Mouse (Mus musculus): ENCODE results near the gene Nav2.
A peak's percentile ranks its signal among the peaks of the same experiment; 100 is the strongest.

The Nav2 gene

GRCm38 (mm10) chr7:49586530-49587120, 678.1 kb downstream of the Nav2 start:
- DNase-seq, result no peak

- DNase-seq, result peak; percentile 51 to 62
Measured at GRCm38 (mm10) chr7:49589635-49590034, 681.1 kb downstream of the Nav2 start.

DNA sequence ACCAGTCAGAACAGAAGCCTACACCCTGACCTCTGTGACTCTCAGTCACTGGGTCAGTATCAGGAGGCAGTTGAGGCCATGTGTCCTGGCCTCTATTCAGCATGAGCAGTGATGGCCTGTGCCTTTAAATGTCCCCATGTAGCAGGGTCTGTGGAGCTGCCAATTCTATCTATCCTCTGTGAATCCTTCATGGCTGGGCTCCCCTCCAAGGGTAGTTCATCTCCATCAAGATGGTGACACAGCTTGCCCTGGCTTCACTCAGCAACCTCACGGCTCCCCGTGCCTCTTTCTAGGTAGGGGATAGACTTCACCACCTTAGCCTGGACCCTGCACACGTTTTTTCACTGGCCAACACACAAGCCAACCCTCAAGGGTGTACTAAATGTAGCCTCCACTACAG, 689.3 kb downstream of the Nav2 start:
- DNase-seq, result peak; percentile 77 to 79

- peak; percentile 43 to 56 for DNase-seq
Measured at GRCm38 (mm10) chr7:49598225-49598624, 689.7 kb downstream of the Nav2 start.

DNA sequence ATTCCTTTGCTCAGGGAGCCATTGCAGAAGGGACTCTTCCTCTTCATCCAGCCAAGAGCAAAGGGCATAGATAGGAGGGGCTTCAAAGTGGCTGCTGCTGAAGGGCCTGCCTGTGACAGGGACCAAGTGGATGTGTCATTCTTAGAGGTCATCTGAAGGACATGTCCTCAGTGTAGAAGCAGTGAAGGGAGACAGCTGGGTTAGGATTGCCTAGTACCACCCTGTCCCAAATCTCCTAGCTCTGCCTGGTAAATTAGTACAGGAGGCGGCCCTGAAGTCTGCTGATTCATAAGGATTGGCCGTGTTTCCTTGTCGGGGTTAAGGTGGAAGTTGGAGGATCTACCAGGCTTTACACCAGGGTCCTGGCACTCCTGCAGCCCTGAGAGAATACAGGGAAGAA, 691.4 kb downstream of the Nav2 start:
- DNase-seq, result no peak

- DNase-seq, result peak; percentile 80 to 86
Measured at GRCm38 (mm10) chr7:49601191-49601975, 692.9 kb downstream of the Nav2 start.

DNA sequence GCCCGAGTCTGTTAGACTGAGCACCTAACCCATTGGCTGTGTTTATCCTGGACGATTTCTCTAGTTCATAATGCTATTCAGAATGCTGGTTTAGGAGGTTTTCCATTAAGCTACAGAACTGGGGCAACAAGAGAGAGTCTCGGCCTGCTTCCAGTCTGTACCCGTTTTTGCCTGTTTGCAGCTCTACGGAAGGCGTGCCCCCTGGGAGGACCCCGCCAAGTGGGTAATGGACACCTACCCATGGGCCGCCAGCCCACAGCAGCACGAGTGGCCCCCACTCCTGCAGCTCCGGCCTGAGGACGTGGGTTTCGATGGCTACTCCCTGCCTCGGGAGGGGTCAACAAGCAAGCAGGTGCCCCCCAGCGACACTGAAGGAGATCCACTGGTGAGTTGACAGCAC, 695.7 kb downstream of the Nav2 start:
- DNase-seq, result no peak

DNA sequence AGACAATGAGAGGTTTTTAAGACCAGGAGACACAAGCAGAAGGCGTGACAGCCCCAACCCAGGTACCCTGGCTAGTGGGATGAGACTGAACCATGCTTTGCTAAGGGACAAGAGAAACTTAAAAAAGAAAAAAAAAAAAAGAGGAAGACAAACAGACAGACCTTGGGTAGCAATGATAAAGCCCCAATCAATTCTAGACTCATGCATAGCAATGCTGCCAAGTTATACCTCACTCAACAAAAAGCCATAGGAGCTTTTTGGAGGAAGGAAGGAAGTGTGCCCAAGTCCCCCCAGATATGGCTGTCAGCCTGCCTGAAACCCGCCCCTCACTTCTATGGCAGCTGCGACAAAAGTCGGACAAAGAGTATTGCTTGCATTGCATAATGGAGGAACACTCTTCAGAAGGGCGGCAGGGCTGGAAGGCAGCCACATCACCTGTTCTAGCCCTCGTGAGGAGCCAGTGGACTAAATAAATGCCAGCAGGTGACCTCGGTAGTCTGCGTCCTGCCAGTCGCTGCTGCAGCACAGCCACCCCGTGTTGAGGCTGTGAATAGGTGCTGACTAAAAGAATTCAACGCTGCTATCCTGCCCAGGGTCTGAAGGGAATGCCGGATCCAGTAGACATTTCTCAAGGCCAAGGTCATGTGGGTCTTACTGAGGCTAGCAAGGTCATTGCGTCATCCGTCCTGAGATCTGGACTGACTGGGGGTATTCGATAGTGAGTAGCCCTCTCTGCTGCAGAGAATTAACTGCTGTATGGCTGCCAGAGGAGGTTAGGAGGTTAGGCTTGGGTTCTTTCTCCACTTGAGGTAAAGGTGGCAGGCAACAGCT, 696.7 kb downstream of the Nav2 start:
- DNase-seq, result no peak

- DNase-seq, result peak; percentile 83 to 89
Measured at GRCm38 (mm10) chr7:49616258-49616735, 707.8 kb downstream of the Nav2 start.

DNA sequence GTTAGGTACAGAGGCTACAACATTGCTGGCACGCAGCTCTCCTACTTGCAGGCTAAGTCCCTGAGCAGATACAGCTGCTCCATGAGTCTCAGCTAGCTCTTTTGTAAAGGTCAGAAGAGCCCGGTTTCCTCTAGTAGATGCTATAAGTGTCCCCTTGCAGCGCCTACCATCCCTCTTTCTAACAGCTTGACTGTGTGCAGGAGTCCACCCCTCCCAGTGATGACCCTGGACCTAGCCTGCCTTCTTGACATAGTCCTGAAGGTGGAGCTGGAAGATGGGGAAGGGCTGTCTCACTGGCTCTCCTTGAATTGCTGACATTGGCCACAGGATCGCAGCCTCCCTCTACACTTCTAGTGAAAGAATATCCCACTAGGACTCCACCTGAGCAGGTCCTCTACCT, 708.6 kb downstream of the Nav2 start:
- DNase-seq, result no peak

DNA sequence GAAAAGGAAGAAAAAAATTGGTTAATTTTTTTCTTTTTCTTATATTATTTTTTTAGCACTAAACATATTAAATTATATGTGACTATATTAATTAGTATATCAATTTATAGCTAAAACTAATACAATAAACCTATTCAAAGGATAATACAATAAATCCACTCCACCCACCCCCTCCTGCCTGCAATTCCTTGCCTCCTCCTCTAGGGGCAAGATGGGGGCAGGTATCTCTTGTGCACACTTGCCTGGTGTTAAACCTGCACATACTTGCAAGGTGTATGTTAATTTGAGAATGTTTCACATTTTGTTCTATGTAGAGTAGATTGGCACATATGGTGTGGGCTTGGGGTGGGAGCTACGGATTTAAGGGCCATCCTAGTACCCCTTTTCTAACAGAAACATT, 711.6 kb downstream of the Nav2 start:
- DNase-seq, result no peak

GRCm38 (mm10) chr7:49631885-49632284, 723.4 kb downstream of the Nav2 start:
- no peak for DNase-seq

DNA sequence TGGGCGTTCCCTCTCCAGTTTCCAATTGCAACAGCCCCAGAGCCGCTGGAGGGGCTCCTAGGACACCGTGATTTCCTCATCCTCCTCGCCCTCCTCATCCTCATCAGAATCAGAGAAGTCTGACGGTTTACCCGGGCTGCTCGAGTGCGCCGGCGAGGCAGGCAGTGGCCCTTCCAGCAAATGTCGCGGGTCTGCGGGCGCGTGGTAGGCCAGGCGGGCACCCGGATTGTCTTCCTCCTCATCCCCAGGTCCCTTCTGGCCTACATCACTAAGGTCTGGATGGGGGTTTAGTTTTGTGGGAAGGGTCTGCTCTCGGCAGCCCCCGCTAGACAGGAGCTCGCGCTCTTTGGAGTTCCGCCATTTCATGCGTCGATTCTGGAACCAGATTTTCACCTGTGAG, 723.9 kb downstream of the Nav2 start:
- DNase-seq, result no peak

GRCm38 (mm10) chr7:49633375-49633956, 725.0 kb downstream of the Nav2 start:
- peak in 1 of 2 experiments; percentile 15 for DNase-seq

DNA sequence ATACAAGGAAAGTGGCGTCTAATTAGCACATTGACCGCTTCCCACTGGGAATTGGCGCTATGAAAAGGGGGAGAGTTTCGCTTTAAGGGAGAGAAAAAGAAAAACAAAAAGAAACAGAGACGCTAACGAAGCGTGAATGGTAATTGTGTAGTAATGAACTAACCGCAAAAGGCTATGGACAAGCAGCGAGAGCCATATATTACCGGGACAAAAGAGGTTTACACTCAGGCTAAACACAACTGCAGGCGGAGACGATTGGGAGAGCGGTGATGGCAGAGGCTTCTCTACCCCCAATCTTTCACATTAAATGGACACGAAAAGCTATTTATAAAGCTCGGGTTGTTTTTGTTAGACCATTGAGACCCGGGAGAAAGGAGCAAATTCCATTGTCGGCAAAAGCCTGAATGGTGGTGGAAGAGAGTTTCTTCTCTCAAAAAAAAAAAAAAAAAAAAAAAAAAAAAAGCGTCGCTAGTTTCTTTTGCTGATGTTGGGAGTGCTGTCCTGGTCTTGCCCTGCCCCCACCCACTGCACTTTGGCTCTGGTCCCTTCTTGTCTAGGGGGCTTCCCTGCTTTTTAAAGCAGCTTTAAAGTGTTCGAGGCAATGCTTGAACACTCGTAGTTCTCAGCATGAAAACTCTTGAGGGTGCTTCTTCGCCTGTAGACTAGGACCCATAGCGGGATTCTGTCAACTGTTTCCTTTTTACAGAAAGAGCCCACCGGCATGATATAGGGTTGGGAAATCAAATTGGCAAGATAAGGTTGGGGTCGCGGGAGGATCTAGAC, 726.0 kb downstream of the Nav2 start:
- DNase-seq, result peak in 1 of 2 experiments; percentile 14

DNA sequence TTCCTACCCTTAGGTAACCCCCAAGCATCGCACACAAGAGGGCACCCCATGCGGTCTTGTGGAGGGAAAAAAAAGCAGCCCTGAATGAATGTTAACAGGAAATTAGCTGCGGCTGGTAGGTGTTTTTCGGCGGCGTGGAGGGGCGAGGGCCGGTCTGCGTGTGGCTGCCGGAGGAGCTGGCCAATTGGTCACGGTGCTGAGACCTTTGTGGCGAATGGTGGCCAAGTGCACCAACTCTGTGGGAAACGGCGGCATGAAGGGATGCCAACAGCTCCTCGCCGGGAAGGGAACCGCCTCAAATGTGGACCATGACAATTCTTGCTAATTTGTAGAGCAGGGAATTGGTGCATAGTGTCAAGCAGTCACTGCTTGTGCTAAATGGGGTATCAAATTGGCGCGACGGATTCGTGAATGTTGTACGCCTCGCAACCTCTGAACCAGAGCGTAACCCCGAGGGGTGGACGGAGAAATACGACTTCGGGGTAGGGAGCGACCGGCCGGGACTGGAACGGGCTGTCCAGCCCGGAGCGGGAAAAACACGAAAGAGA, 726.6 kb downstream of the Nav2 start:
- peak in 1 of 2 experiments; percentile 20 for DNase-seq

GRCm38 (mm10) chr7:49635971-49636370, 727.5 kb downstream of the Nav2 start:
- DNase-seq, result no peak

DNA sequence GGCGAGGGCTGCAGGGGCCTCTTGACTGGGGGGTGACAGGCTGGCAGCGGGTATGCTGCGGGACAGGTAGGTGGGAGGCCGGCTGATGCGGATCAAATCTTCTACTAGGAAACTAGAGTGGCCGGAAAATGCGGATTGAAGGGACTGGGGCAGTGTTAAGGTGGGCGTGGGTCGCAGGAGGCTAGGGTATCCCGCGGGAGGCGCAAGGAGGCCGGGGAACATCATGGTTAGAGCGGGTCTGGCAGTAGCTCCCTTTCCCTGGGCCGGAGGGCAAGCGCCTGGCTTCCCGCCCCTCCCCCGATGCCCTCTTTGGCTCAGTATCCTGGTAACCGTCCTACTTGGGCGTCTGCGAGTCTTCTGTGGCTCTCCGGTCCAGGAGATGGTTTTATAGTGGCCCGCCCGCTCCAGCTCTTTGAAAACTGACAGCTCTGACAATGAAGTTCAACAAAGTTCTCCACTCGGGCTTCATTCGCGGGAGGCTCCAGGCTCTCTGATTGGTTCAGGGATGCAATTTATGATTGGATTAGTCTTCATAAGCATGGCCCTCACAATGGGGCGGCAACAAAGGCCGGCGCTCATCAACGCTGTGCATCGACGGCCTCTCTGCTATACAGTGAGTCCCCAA, 728.1 kb downstream of the Nav2 start, which contains the start of gene Dbx1:
Gene Dbx1, minus strand, starts transcription at position 359 of the 625 bp plus-strand sequence.
- no peak for DNase-seq

- DNase-seq, result no peak
Measured at GRCm38 (mm10) chr7:49637281-49637680, 728.8 kb downstream of the Nav2 start.

- DNase-seq, result no peak
Measured at GRCm38 (mm10) chr7:49637851-49638663, 729.5 kb downstream of the Nav2 start.

Data from cerebellum, postnatal 14 days (tissue).